Mouse (Mus musculus): Measurements from ENCODE around the gene Rasgef1b. TPM values are rescaled to one million over a fixed set of nuclear protein-coding genes. Genes with fewer than 3 reads are reported as not detected.

Gene Rasgef1b
- total and polyA plus RNA-seq, 2 experiments, result 4.0 to 20.4 TPM

DNA sequence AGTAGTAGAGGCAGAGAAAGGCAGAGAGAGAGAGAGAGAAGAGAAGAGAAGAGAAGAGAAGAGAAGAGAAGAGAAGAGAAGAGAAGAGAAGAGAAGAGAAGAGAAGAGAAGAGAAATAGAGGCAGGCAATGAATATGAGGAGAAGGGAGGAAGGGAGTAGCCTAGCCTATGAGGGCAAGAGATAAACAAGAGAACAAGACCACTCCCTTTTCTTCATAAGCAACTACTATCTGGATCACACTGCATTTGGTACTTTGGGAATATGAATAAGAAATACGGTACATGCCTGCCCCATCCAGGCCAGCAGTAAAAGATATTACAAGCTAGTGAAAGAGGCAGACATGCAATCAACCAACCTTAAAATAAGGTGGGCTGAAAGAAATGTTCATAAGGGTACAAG lies 360.2 kb downstream of the Rasgef1b start:
- H3K9ac ChIP-seq (ENCODE audit: low read depth, low read length), result no peak overlapping the region
- H3K27me3 ChIP-seq (ENCODE audit: control insufficient read depth, insufficient read depth, low read length), result no peaks in the 10 kb centered on the region
- WGBS, result 97% methylated on average over 1 of the region's 1 CpGs
- DNase-seq (ENCODE audit: extremely low read depth, low read depth, low spot score), result no peak
- H3K27ac ChIP-seq (replicated peaks; ENCODE audit: insufficient read depth, low read depth, low read length), result no peak overlapping the region
- H3K4me1 ChIP-seq (ENCODE audit: control insufficient read depth, insufficient read depth, low read length), result peaks cover 2% of the 10 kb centered on the region
- H3K36me3 ChIP-seq (ENCODE audit: control insufficient read depth, insufficient read depth, low read length), result no peaks in the 10 kb centered on the region
- H3K4me3 ChIP-seq (ENCODE audit: insufficient read depth, low read depth, low read length), result no peak overlapping the region
- TF ChIP-seq CTCF (IDR thresholded peaks at IDR 0.05; ENCODE audit: low read depth, low read length), result no peak
- TF ChIP-seq POLR2A (IDR thresholded peaks at IDR 0.05; ENCODE audit: extremely low read depth, insufficient read depth, low read length), result no peak
- H3K79me2 ChIP-seq (ENCODE audit: control insufficient read depth, insufficient read depth, low read length), result no peaks in the 10 kb centered on the region

DNA sequence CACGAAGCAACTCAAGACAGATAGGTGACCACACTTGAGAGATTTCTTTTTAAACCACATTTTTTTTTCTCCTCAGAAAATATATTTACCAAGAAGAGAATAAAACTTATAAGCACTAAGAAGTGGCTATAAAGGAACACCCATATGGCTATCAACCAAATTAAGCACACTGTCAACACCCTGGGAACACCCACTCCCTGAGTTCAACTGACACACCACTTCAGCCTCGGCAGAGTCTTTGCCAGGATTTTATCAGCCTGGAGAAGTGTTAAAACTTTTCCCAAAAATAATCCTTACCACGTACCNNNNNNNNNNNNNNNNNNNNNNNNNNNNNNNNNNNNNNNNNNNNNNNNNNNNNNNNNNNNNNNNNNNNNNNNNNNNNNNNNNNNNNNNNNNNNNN lies 368.3 kb downstream of the Rasgef1b start:
- Histone ChIP-seq H3K27me3 (ENCODE audit: control insufficient read depth, insufficient read depth, low read length) (no peaks in the 10 kb centered on the region), H3K4me1 (ENCODE audit: control insufficient read depth, insufficient read depth, low read length) (no peaks in the 10 kb centered on the region; the same call in none of the 2 replicates), H3K27ac (replicated peaks; ENCODE audit: insufficient read depth, low read depth, low read length) (no peak overlapping the region), H3K36me3 (ENCODE audit: control insufficient read depth, insufficient read depth, low read length) (no peaks in the 10 kb centered on the region), H3K4me3 (ENCODE audit: insufficient read depth, low read depth, low read length) (no peak overlapping the region), H3K9ac (ENCODE audit: low read depth, low read length) (no peak overlapping the region), H3K79me2 (ENCODE audit: control insufficient read depth, insufficient read depth, low read length) (no peaks in the 10 kb centered on the region)
- DNase-seq (ENCODE audit: extremely low read depth, low read depth, low spot score), result no peak
- WGBS, result 76% methylated on average over 3 of the region's 3 CpGs
- TF ChIP-seq POLR2A (IDR thresholded peaks at IDR 0.05; ENCODE audit: extremely low read depth, insufficient read depth, low read length), result no peak

DNA sequence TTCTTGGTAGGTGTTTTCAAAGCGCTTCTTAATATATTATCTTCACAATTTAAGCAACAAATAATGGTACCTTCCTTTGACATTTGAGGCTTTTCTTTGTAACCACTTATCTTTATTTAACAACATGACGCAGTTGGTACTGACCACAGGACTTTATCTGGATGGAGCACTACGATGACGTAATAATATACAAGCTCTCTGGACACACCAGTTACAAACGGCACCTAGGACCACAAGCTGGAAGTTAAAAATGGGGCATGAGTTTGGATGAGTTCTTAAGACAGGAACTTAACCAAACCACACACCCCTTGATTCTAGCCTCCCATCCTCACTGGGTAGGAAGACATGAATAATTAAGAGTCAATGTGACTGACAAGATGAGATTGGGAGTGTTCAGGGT lies 369.6 kb downstream of the Rasgef1b start:
- Histone ChIP-seq H3K9ac (ENCODE audit: low read depth, low read length) (no peak overlapping the region), H3K27ac (replicated peaks; ENCODE audit: insufficient read depth, low read depth, low read length) (no peak overlapping the region), H3K27me3 (ENCODE audit: control insufficient read depth, insufficient read depth, low read length) (no peaks in the 10 kb centered on the region), H3K36me3 (ENCODE audit: control insufficient read depth, insufficient read depth, low read length) (no peaks in the 10 kb centered on the region), H3K79me2 (ENCODE audit: control insufficient read depth, insufficient read depth, low read length) (no peaks in the 10 kb centered on the region), H3K4me1 (ENCODE audit: control insufficient read depth, insufficient read depth, low read length) (peaks cover 6% of the 10 kb centered on the region), H3K4me3 (ENCODE audit: insufficient read depth, low read depth, low read length) (no peak overlapping the region)
- DNase-seq (ENCODE audit: extremely low read depth, low read depth, low spot score), result no peak
- TF ChIP-seq CTCF (IDR thresholded peaks at IDR 0.05; ENCODE audit: low read depth, low read length) (no peak), POLR2A (IDR thresholded peaks at IDR 0.05; ENCODE audit: extremely low read depth, insufficient read depth, low read length) (no peak)
- 72% methylated on average over 5 of the region's 5 CpGs for WGBS

DNA sequence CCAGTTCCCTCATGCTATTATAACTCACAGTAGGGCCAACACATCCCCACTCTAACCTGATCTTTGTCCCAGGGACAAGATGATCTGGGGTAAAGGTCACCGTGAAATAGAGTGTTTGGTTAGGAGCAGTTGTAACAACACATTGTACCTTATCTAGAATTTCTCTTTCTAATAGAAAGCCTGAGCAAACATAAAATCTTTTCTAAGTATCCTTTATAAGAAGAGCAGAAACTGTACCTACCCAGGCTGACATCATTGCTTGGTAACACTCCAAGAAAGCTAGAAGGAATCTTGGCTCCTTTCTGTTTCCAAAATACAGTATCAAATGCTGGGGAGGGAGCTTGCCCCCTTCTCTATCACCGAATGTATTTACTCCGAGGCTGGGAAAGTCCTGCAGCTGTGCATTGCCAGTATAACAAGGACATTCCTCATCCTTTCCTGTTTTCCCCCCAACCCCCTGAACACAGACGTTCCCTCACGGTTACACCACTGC lies 374.2 kb downstream of the Rasgef1b start:
- no peak overlapping the region for H3K4me3 ChIP-seq (ENCODE audit: insufficient read depth, low read depth, low read length)
- DNase-seq (ENCODE audit: extremely low read depth, low read depth, low spot score), result peak; percentile 91
- H3K36me3 ChIP-seq (ENCODE audit: control insufficient read depth, insufficient read depth, low read length), result no peaks in the 10 kb centered on the region
- no peaks in the 10 kb centered on the region for H3K27me3 ChIP-seq (ENCODE audit: control insufficient read depth, insufficient read depth, low read length)
- no peaks in the 10 kb centered on the region for H3K79me2 ChIP-seq (ENCODE audit: control insufficient read depth, insufficient read depth, low read length)
- no peak overlapping the region for H3K9ac ChIP-seq (ENCODE audit: low read depth, low read length)
- H3K4me1 ChIP-seq (ENCODE audit: control insufficient read depth, insufficient read depth, low read length), result peaks cover 6% of the 10 kb centered on the region; the same call in 1 of the 2 replicates
- H3K27ac ChIP-seq (replicated peaks; ENCODE audit: insufficient read depth, low read depth, low read length), result no peak overlapping the region
- TF ChIP-seq CTCF (IDR thresholded peaks at IDR 0.05; ENCODE audit: low read depth, low read length) (no peak), POLR2A (IDR thresholded peaks at IDR 0.05; ENCODE audit: extremely low read depth, insufficient read depth, low read length) (no peak)
- 42% methylated on average over 5 of the region's 5 CpGs for WGBS

DNA sequence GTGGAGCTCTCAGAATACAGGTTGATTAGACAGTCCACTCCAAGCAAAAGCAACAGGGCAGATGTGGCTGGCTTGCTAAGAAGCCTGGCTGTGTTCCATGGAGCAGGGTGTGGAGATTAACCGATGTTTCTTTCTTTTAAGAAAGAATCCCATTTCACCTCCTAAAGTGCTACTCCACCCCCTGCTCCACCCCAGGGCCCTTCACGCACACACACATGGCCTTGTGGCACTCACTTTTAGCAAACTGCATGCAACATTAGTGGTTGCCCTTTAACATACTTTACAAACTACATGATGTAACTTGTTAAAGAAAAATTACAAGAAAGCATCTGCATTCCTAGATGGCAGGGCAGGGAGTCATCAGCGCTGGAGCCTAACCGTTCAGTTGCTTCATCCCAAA lies 378.8 kb downstream of the Rasgef1b start:
- TF ChIP-seq CTCF (IDR thresholded peaks at IDR 0.05; ENCODE audit: low read depth, low read length) (no peak), POLR2A (IDR thresholded peaks at IDR 0.05; ENCODE audit: extremely low read depth, insufficient read depth, low read length) (no peak)
- Histone ChIP-seq H3K9ac (ENCODE audit: low read depth, low read length) (no peak overlapping the region), H3K36me3 (ENCODE audit: control insufficient read depth, insufficient read depth, low read length) (no peaks in the 10 kb centered on the region), H3K27me3 (ENCODE audit: control insufficient read depth, insufficient read depth, low read length) (no peaks in the 10 kb centered on the region), H3K4me3 (ENCODE audit: insufficient read depth, low read depth, low read length) (no peak overlapping the region), H3K4me1 (ENCODE audit: control insufficient read depth, insufficient read depth, low read length) (peaks cover 6% of the 10 kb centered on the region; the same call in 1 of the 2 replicates), H3K79me2 (ENCODE audit: control insufficient read depth, insufficient read depth, low read length) (no peaks in the 10 kb centered on the region), H3K27ac (replicated peaks; ENCODE audit: insufficient read depth, low read depth, low read length) (no peak overlapping the region)
- peak; percentile 44 for DNase-seq (ENCODE audit: extremely low read depth, low read depth, low spot score)
- 27% methylated on average over 4 of the region's 4 CpGs for WGBS

DNA sequence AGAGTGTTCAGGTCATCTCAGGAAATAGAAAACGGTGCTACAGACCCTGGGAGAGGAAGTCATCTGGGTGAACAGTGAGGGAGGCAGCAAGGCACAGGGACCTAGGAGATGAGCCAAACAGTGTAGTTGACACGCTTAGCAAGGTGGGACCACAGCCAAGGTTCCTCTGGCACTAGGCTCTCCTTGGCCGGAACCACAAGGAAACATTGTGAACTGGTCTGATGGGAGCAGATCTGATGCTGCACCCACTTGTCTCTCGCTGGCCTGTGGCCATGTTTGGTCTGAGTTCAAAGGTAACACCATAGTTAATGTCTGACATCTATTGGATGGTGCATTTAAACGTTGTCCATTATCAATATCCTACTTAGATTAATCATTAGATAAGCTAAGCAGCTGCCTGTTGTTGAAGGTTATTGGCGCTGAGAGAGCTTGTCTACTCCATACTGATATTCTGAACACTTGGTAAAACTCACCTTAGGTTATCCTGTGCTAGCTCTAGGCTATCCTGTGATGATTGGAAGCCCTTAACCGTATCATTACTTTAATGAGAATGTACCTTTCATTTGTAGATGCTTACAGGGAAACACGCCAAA lies 380.5 kb downstream of the Rasgef1b start:
- peak; percentile 98 for DNase-seq (ENCODE audit: extremely low read depth, low read depth, low spot score)

More for the DNA sequence above, 380.5 kb downstream of the Rasgef1b start:
- Histone ChIP-seq H3K9ac (ENCODE audit: low read depth, low read length) (no peak overlapping the region), H3K27me3 (ENCODE audit: control insufficient read depth, insufficient read depth, low read length) (no peaks in the 10 kb centered on the region), H3K79me2 (ENCODE audit: control insufficient read depth, insufficient read depth, low read length) (no peaks in the 10 kb centered on the region), H3K4me3 (ENCODE audit: insufficient read depth, low read depth, low read length) (no peak overlapping the region), H3K36me3 (ENCODE audit: control insufficient read depth, insufficient read depth, low read length) (no peaks in the 10 kb centered on the region), H3K27ac (replicated peaks; ENCODE audit: insufficient read depth, low read depth, low read length) (no peak overlapping the region), H3K4me1 (ENCODE audit: control insufficient read depth, insufficient read depth, low read length) (no peaks in the 10 kb centered on the region; the same call in 1 of the 2 replicates)
- TF ChIP-seq POLR2A (IDR thresholded peaks at IDR 0.05; ENCODE audit: extremely low read depth, insufficient read depth, low read length), result no peak
- no peak for TF ChIP-seq CTCF (IDR thresholded peaks at IDR 0.05; ENCODE audit: low read depth, low read length)
- WGBS, result 13% methylated on average over 8 of the region's 8 CpGs

Data from liver, adult 2 months (tissue).